Mouse (Mus musculus) bone marrow, adult 2 months (tissue): ENCODE data around the gene 2410137M14Rik. TPM values are rescaled to one million over a fixed set of nuclear protein-coding genes. Genes with fewer than 3 reads are reported as not detected.

ENCODE experiments used
- H3K27ac ChIP-seq: fragments of 200-500 bp; 2 replicates; pipeline ENCODE4 v1.5.1; 2012; ENCODE audit warnings: low read depth, mild to moderate bottlenecking, control low read depth, inconsistent platforms, low read length; ENCODE audit not compliant: control insufficient read depth, poor library complexity, insufficient read depth
- H3K4me1 ChIP-seq: fragments of 200-500 bp; 2 replicates; pipeline ENCODE4 v1.6.1; 2011; ENCODE audit warnings: low read length; ENCODE audit not compliant: control insufficient read depth, insufficient read depth
- H3K4me3 ChIP-seq: fragments of 200-500 bp; replicated peaks from 2 replicates; pipeline ENCODE3; 2011; ENCODE audit warnings: mild to moderate bottlenecking, low read depth, low read length, control low read depth; ENCODE audit not compliant: control insufficient read depth
- CTCF ChIP-seq: fragments of 200-500 bp; IDR thresholded peaks from 2 replicates; pipeline ENCODE4 v1.5.1; 2011; ENCODE audit warnings: low read length, control low read depth; ENCODE audit not compliant: control insufficient read depth, insufficient read depth
- POLR2A ChIP-seq: fragments of 200-500 bp; IDR thresholded peaks from 2 replicates; pipeline ENCODE4 v1.6.1; 2011; ENCODE audit warnings: low read depth, mild to moderate bottlenecking, control low read depth, low read length, borderline replicate concordance; ENCODE audit not compliant: control insufficient read depth
- WGBS: fragments of 180-500 bp; shearing (Covaris S2); methylation state at CpG from one replicate; pipeline ENCODE4 v1.1.7; 2018; 5-methylcytosine and 5-hydroxymethylcytosine counted together
- polyA plus RNA-seq: library from polyadenylated mRNA; stranded (reverse); fragments of >200 nt; gene quantifications from 2 replicates; pipeline ENCODE4 v1.2.4, GENCODE M21; 2011; ENCODE audit warnings: low replicate concordance; ENCODE audit not compliant: missing spikeins, insufficient read depth, insufficient read length

Gene 2410137M14Rik
- polyA plus RNA-seq, 1 experiment: 1.8 TPM

- H3K4me1 ChIP-seq: no peaks in the 10 kb centered on the region; the same call in 1 of the 2 replicates
- no peak for TF ChIP-seq POLR2A
- no peak for TF ChIP-seq CTCF
- H3K27ac ChIP-seq: no peak overlapping the region
- 4% methylated on average over 62 of the region's 62 CpGs for WGBS
- H3K4me3 ChIP-seq: no peak overlapping the region
Measured at GRCm38 (mm10) chr17:36947051-36947819, 33.8 kb downstream of the 2410137M14Rik start.

- Histone ChIP-seq H3K4me3 (no peak overlapping the region), H3K4me1 (no peaks in the 10 kb centered on the region), H3K27ac (no peak overlapping the region)
- WGBS: 36% methylated on average over 9 of the region's 9 CpGs
- TF ChIP-seq POLR2A: no peak
- TF ChIP-seq CTCF: no peak
Measured at GRCm38 (mm10) chr17:36944121-36944775, 36.8 kb downstream of the 2410137M14Rik start.

- 10% methylated on average over 5 of the region's 5 CpGs for WGBS
- no peaks in the 10 kb centered on the region for H3K4me1 ChIP-seq
- no peak for TF ChIP-seq CTCF
- no peak for TF ChIP-seq POLR2A
- no peak overlapping the region for H3K27ac ChIP-seq
- H3K4me3 ChIP-seq: no peak overlapping the region
Measured at GRCm38 (mm10) chr17:36943691-36944090, 37.3 kb downstream of the 2410137M14Rik start.

GRCm38 (mm10) chr17:36942791-36943471 is 38.1 kb downstream of the 2410137M14Rik start, which contains the start of gene Rnf39:
Gene Rnf39 (plus strand): TSS chr17:36942918.
- no peaks in the 10 kb centered on the region for H3K4me1 ChIP-seq
- WGBS: 2% methylated on average over 59 of the region's 59 CpGs
- no peak within 1 kb of the TSS for H3K27ac ChIP-seq
- TF ChIP-seq CTCF (no peak), POLR2A (no peak)
- no peak within 1 kb of the TSS for H3K4me3 ChIP-seq

GRCm38 (mm10) chr17:36942391-36942790 is 38.6 kb downstream of the 2410137M14Rik start:
- Histone ChIP-seq H3K27ac (no peak overlapping the region), H3K4me3 (no peak overlapping the region), H3K4me1 (no peaks in the 10 kb centered on the region)
- 3% methylated on average over 10 of the region's 10 CpGs for WGBS
- TF ChIP-seq POLR2A: no peak
- no peak for TF ChIP-seq CTCF

- TF ChIP-seq CTCF: no peak
- TF ChIP-seq POLR2A: no peak
- H3K27ac ChIP-seq: no peak overlapping the region
- WGBS: 74% methylated on average over 2 of the region's 2 CpGs
- H3K4me3 ChIP-seq: no peak overlapping the region
- no peaks in the 10 kb centered on the region for H3K4me1 ChIP-seq
Measured at GRCm38 (mm10) chr17:36938056-36938455, 43.0 kb downstream of the 2410137M14Rik start.

- 36% methylated on average over 2 of the region's 2 CpGs for WGBS
- Histone ChIP-seq H3K4me3 (no peak overlapping the region), H3K4me1 (no peaks in the 10 kb centered on the region), H3K27ac (no peak overlapping the region)
- TF ChIP-seq POLR2A (no peak), CTCF (no peak)
Measured at GRCm38 (mm10) chr17:36931806-36932205, 49.2 kb downstream of the 2410137M14Rik start.

GRCm38 (mm10) chr17:36931130-36931529 is 49.9 kb downstream of the 2410137M14Rik start:
- H3K4me1 ChIP-seq: no peaks in the 10 kb centered on the region
- no peak overlapping the region for H3K27ac ChIP-seq
- WGBS: 78% methylated on average over 4 of the region's 4 CpGs
- H3K4me3 ChIP-seq: no peak overlapping the region
- TF ChIP-seq CTCF: no peak
